Mouse (Mus musculus) urinary bladder, postnatal 10 days (tissue): ENCODE results near the gene Dop1b.

ENCODE experiments used
- DNase-seq: peaks from one replicate; pipeline ENCODE4 v3.0.0; 2022; ENCODE audit warnings: low spot score

Gene Dop1b

DNA sequence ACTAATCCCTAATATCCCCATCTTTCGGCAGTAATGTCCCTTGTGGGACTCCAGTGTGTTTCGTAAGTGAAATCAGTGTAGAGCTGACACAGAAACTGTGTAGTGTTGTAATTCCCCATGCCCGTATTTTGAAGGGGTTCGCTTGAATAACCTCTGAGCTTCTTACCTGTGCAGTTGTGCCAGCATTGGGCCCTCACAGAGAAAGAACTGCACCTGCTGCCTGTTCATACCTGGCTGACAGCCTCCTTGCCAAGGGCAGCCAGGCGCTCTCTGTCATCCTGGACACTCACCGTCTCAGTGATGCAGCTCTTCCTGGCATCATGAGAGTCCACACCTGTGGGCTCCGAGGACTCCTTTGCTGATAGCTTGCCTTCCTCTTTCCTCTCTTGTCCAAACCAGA lies 1.3 kb downstream of the Dop1b start:
- no peak for DNase-seq

GRCm38 (mm10) chr16:93714426-93714825 lies 2.7 kb downstream of the Dop1b start:
- no peak for DNase-seq

GRCm38 (mm10) chr16:93715826-93716225 lies 4.1 kb downstream of the Dop1b start:
- DNase-seq, result no peak

DNA sequence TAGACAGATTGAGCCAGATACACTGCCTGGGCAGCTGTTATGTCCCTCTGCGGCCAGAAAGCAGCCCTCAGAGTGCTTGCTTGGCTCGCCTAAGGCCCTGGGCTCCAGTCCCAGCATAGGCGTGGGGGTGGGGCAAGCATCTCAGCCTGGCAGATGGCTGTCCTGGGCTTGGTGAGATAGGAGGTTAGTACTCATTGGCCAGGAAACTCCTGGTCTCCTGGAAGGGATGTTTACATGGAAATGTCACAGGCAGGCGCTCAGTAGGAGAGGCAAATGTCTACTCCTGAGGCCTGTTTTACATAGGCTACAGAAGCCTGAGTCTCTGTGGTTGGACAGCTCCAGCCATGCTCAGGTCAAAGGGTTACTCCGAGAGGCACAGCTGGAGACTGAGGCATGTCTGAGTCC lies 5.6 kb downstream of the Dop1b start:
- no peak for DNase-seq

DNA sequence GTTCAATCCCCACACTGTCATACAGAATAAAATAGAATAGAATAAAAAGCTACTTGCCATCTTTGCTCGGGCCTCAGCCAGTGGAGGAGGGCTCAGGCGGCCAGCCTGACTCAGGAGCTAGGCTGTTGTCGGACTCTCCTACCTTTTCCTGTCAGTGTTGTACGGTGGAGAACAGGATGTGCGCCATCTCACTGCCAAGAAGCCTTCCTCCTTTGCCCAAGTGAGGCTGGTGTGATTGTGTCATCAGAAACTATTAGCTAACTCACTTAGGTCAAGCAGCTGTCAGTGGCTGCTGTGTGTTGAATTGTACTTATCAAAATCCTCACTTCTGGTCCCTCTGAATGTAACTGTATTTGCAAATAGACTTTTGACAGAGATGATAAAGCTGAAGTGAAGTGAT lies 10.1 kb downstream of the Dop1b start:
- DNase-seq, result no peak

GRCm38 (mm10) chr16:93722476-93722875 lies 10.8 kb downstream of the Dop1b start:
- no peak for DNase-seq

GRCm38 (mm10) chr16:93725417-93726144 lies 13.9 kb downstream of the Dop1b start:
- no peak for DNase-seq

GRCm38 (mm10) chr16:93726186-93726585 lies 14.5 kb downstream of the Dop1b start:
- no peak for DNase-seq

DNA sequence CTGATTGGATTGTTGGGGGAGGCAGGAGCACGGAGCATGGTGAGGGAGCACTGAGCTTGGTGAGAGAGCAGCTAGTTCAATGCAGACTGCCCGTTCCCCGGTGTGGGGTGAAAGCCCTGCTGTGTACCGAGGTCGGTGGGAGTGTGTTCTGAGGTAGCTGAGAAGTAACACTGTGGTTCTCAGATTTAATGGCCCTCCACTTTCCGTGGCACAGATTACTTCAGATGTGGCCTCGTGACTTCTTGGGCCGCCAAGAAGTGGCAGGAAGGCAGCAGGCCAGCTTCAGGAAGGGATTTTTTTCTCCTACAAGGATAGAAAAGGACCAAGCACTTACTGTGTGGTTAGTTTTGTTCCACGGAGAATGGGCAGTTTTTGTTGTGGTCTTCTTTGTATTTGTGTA lies 17.0 kb downstream of the Dop1b start:
- no peak for DNase-seq

DNA sequence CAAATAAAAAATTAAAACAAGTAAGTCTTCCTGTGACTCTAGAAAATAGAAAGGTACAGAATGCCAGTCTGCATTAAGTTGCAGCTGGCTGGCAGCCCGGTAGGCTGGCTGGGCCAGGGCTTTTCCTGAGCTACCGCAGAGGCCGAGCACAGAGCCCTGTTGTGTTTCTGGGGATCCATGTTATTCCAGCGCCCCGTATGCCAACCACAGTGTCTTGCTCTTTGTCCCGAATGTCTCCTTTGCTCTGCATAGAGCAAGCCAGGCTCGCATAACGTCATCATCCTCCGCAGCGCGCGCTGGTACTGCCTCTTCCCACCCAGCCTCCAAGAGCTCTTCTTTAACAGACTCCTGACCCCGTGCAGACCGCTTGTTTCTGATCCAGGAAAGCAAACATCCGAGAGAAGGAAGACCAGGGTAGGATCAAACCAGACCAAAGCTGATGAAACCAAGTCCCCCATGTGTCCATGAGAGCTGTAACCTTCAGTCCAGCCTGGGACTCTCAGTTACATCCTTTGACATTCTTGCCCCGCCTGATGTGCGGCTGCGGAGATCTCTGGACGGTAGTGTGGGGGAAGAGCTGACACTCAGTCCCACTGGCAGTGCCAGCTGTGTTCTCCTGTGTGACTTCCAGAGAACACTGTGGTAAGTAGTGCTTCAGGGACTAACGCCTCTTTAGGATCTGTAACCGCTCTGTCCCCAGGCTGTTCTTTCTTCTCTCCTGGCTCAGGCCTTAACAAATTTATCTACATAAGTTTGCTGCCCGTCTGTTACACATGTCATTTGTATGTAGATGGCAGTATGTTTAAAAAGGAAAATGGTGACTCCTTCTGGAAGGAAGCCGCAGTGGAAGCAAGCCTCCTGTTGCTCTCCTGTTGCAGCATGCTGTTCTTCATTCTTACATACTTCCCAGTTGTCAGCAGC lies 18.4 kb downstream of the Dop1b start:
- no peak for DNase-seq

DNA sequence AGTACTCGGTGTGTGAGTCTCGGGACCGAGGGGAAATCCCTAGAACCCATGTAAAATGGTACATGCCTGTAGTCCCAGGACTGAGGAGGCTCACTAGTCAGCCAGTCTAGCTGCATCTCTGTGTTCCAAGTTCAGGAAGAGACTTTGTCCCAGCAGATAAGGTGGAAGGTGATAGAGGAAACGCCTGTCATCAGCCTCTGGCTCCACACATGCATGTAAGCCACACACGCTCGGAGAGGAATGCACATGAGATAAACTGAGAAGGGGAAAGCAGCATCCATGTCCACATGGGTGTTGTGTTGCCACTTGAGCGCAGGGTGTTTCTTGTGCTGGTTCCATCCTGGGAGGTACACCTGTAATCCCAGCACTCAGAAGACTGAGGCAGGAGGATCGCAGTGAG lies 19.6 kb downstream of the Dop1b start:
- no peak for DNase-seq

GRCm38 (mm10) chr16:93732875-93733569 lies 21.3 kb downstream of the Dop1b start:
- DNase-seq, result no peak

- no peak for DNase-seq
Observed at GRCm38 (mm10) chr16:93739251-93739650, 27.5 kb downstream of the Dop1b start.

DNA sequence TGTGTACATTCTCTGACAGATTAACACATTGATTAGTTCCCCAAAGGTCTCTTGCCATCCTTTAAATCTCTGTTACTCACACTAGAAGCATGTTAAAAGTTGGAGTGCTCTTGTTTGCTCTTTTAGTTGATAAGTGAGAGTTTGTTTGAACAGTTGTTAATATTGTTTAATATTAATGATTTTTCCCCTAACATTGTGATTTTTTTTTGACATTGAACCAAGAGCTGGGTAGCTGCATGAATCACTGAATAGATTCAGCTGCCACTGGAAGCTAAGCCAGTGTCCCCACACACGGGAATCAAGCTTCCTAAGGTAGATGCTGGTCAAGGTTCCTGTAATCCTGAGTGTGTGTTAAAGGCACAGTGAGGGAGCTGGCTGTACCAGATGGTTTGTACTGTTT lies 31.2 kb downstream of the Dop1b start:
- DNase-seq, result no peak

DNA sequence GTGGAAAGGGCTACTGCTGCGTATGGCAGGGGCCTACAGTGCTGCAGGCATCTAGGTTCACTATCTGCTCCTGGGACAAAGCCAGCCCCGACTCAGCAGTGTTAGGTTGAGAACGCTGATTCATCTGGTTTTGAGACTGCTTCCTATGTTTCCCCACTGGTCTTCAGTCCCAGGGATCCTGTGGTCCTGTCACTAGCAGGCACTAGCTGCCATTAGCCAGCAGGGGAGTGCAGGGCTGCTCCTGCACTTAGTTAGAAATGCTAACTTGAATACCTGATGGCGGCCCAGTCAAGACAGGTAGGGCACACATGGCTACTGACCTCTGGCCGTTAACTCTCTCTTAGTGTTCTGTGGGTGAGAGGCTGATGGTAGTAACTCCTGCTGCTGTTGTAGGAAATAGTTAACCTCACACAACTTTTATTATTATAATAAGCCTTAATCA lies 32.4 kb downstream of the Dop1b start:
- no peak for DNase-seq

GRCm38 (mm10) chr16:93744804-93745340 lies 33.2 kb downstream of the Dop1b start:
- no peak for DNase-seq

- no peak for DNase-seq
Observed at GRCm38 (mm10) chr16:93746397-93746796, 34.7 kb downstream of the Dop1b start.

DNA sequence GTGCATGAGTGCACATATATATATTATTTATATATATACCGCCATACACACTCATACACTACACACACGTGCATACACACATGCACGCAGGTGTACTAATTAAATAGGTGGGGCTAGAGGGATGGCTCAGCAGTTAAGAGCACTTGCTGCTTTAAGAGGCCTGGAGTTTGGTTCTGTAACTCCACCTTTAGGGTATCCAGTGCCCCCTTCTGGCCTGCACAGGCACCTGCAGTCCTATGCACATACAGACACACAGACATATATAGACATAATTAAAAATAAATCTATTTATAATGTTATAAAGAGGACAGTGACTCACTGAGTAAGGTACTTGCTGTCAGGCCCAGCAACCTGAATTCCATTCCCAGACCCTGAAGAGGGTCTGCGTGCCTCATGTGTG lies 35.3 kb downstream of the Dop1b start:
- DNase-seq, result no peak

DNA sequence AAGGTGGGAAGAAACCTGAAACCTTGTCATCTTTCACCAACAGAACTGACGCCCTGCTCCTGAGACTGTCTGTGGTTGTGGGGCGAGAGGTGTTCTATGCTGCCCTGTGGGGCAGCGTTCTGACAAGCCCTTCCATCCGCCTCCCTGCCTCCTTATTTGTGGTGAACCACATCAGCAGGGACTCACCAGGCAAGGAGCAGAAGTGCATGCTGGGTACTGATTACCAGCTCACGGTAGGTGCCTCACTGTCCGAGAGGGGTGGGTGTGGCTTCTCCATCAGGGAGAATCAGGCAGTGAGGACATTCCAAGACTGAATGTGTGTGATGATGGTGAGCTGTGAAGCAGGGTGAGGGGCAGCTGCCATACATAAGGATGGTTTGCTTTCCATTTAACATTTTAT lies 35.7 kb downstream of the Dop1b start:
- no peak for DNase-seq

DNA sequence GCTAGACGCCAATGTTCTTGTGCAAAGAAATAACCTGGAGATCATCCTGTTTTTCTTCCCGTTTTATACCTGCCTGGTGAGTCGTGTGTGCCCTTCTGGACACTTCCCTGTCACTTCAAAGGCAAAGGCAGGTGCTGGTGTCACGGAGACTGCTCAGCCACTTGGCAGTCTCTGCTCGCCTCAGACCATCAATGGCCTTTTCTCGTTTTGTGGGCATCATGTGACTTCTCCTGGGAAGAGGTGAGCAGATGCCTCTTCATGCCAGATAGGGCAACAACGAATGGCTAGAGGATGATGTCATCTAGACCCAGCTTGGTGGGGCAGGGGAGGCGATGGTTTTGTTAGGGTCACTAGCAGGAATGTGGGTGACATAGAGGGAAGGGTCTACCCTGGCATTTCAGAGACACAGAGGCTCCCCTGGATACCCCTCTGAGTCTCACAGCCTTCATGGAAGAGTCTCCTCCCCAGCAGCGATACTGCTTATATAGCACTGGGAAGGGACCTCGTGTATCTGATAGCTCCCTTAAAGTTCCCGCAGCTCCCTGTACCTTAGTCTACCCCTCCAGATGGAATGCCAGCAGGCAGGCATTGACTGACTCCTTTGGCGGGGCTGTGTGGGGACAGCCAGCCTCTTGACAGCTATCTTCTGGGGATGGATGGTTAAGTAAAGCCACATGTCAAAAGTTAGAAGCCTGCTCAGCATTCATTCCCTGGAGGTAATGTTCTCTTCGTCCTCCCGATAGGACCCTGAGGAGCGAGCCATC lies 37.6 kb downstream of the Dop1b start:
- no peak for DNase-seq

DNA sequence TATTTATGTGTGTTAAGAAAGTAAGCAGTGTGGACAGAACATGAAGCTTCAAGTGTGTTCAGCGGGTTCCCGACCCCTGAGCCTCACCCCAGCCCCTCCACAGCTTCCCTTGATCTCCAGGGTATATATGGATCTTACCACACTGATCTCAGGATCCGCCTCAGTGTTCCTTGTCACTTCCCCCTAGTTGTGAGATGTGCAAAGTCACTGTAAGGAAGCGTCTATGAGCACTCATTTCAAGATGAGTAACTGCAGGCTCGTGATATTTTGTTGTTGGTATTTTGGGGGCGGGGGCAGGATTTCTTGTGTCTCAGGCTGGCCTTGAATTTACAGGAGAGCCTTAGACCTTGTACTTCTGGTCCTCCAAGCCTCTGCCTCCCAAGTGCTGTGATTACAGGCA lies 38.8 kb downstream of the Dop1b start:
- no peak for DNase-seq

- DNase-seq, result no peak
Observed at GRCm38 (mm10) chr16:93751816-93752215, 40.1 kb downstream of the Dop1b start.
